Mouse (Mus musculus) hindbrain, postnatal 0 days (tissue): ENCODE results near the gene Tmem141. TPM values are rescaled to one million over a fixed set of nuclear protein-coding genes. Genes with fewer than 3 reads are reported as not detected.

ENCODE experiments used
- ATAC-seq: fragments of 200-750 bp; cut with Nextera tagmentation; 2 replicates; pipeline ENCODE4 v1.8.0; 2017; ENCODE audit warnings: mild to moderate bottlenecking, moderate TSS enrichment, moderate library complexity
- DNase-seq: peaks from one replicate; pipeline ENCODE4 v3.0.0-alpha.2; 2015; ENCODE audit warnings: low spot score
- H3K27ac ChIP-seq: fragments of 300-500 bp; sonication (generic); 2 replicates; pipeline ENCODE4 v1.5.1; 2014; ENCODE audit warnings: mild to moderate bottlenecking
- H3K27me3 ChIP-seq: fragments of 300-500 bp; sonication (generic); 2 replicates; pipeline ENCODE4 v1.6.1; 2014; ENCODE audit warnings: low read length, mixed read lengths; ENCODE audit not compliant: insufficient read depth
- H3K36me3 ChIP-seq: fragments of 300-500 bp; sonication (generic); 2 replicates; pipeline ENCODE4 v1.6.1; 2014; ENCODE audit warnings: low read length, mixed read lengths; ENCODE audit not compliant: insufficient read depth
- H3K4me1 ChIP-seq: fragments of 300-500 bp; sonication (generic); 2 replicates; pipeline ENCODE4 v1.6.1; 2014; ENCODE audit warnings: antibody characterized with exemption, low read length, mixed read lengths; ENCODE audit not compliant: insufficient read depth
- H3K4me2 ChIP-seq: fragments of 300-500 bp; sonication (generic); 2 replicates; pipeline ENCODE4 v1.6.1; 2014; ENCODE audit warnings: low read depth, mild to moderate bottlenecking, low read length, moderate library complexity, mixed read lengths
- H3K4me3 ChIP-seq: fragments of 300-500 bp; sonication (generic); 2 replicates; pipeline ENCODE4 v1.5.1; 2014; ENCODE audit warnings: low read length
- H3K9ac ChIP-seq: fragments of 300-500 bp; sonication (generic); replicated peaks from 2 replicates; pipeline ENCODE4 v1.6.1; 2014; ENCODE audit warnings: mild to moderate bottlenecking, low read length, moderate library complexity, mixed read lengths
- H3K9me3 ChIP-seq: fragments of 300-500 bp; sonication (generic); 2 replicates; pipeline ENCODE4 v1.6.1; 2016; ENCODE audit warnings: low read length, mixed read lengths
- CTCF ChIP-seq: IDR thresholded peaks from 2 replicates; pipeline ENCODE4 v1.5.1; 2016; ENCODE audit warnings: antibody characterized with exemption, control low read depth, low read depth
- WGBS: fragments of 180-500 bp; shearing (Covaris S2); extraction: QIAGEN DNeasy Blood & Tissue Kit; methylation state at CpG from one replicate; pipeline ENCODE4 v1.1.7; 2014; 5-methylcytosine and 5-hydroxymethylcytosine counted together
- polyA plus RNA-seq: library from polyadenylated mRNA; unstranded; fragments of >200 nt; fragmentation: Nextera tagmentation; extraction: Ambion mirVana; gene quantifications from 2 replicates; pipeline ENCODE4 v1.2.1, GENCODE M21; 2015
- total RNA-seq: library from RNA; depleted of rRNA; stranded (reverse); fragments of >200 nt; gene quantifications from 2 replicates; pipeline ENCODE4 v1.2.3, GENCODE M21; 2014

Tmem141 gene
- total and polyA plus RNA-seq, 2 experiments from 2014 or later, result 52.0 to 59.8 TPM

GRCm38 (mm10) chr2:25657652-25658051, 35.8 kb upstream of the Tmem141 start, which contains the start of gene Lcn5:
Gene Lcn5 (plus strand): TSS chr2:25657952.
- Histone ChIP-seq H3K36me3 (no peaks in the 10 kb centered on the region), H3K27ac (no peak within 1 kb of the TSS), H3K9me3 (no peaks in the 10 kb centered on the region), H3K27me3 (no peaks in the 10 kb centered on the region), H3K9ac (no peak within 1 kb of the TSS), H3K4me2 (no peak within 1 kb of the TSS), H3K4me1 (no peaks in the 10 kb centered on the region), H3K4me3 (no peak within 1 kb of the TSS)
- DNase-seq (no peak), ATAC-seq (no peak)
- no peak for TF ChIP-seq CTCF

GRCm38 (mm10) chr2:25657246-25657645, 35.4 kb upstream of the Tmem141 start:
- Histone ChIP-seq H3K9ac (no peak overlapping the region), H3K27me3 (no peaks in the 10 kb centered on the region), H3K4me1 (no peaks in the 10 kb centered on the region), H3K9me3 (no peaks in the 10 kb centered on the region), H3K27ac (no peak overlapping the region), H3K4me2 (no peak overlapping the region), H3K36me3 (no peaks in the 10 kb centered on the region), H3K4me3 (no peak overlapping the region)
- DNase-seq, result peak; percentile 49
- TF ChIP-seq CTCF, result no peak
- peak; percentile 18; the same call in 1 of the 2 replicates for ATAC-seq
- WGBS, result 59% methylated on average over 4 of the region's 4 CpGs

- H3K4me1 ChIP-seq, result no peaks in the 10 kb centered on the region
- H3K9ac ChIP-seq, result no peak overlapping the region
- 81% methylated on average over 4 of the region's 4 CpGs for WGBS
- TF ChIP-seq CTCF, result no peak
- no peak overlapping the region for H3K4me2 ChIP-seq
- ATAC-seq (no peak), DNase-seq (no peak)
- no peaks in the 10 kb centered on the region for H3K9me3 ChIP-seq
- H3K27ac ChIP-seq, result no peak overlapping the region
- no peaks in the 10 kb centered on the region for H3K36me3 ChIP-seq
- H3K4me3 ChIP-seq, result no peak overlapping the region
- no peaks in the 10 kb centered on the region for H3K27me3 ChIP-seq
Observed at GRCm38 (mm10) chr2:25656691-25657090, 34.9 kb upstream of the Tmem141 start.

GRCm38 (mm10) chr2:25654502-25654901, 32.7 kb upstream of the Tmem141 start:
- no peaks in the 10 kb centered on the region for H3K36me3 ChIP-seq
- TF ChIP-seq CTCF, result no peak
- no peak overlapping the region for H3K27ac ChIP-seq
- H3K4me2 ChIP-seq, result no peak overlapping the region
- H3K4me3 ChIP-seq, result no peak overlapping the region
- no peaks in the 10 kb centered on the region for H3K9me3 ChIP-seq
- no peaks in the 10 kb centered on the region for H3K27me3 ChIP-seq
- no peak overlapping the region for H3K9ac ChIP-seq
- WGBS, result 52% methylated on average over 1 of the region's 1 CpGs
- no peak for ATAC-seq
- DNase-seq, result no peak
- no peaks in the 10 kb centered on the region for H3K4me1 ChIP-seq

- no peak within 1 kb of the TSS for H3K4me2 ChIP-seq
- H3K27ac ChIP-seq, result no peak within 1 kb of the TSS
- no peak within 1 kb of the TSS for H3K4me3 ChIP-seq
- no peaks in the 10 kb centered on the region for H3K9me3 ChIP-seq
- no peak for TF ChIP-seq CTCF
- no peaks in the 10 kb centered on the region for H3K36me3 ChIP-seq
- ATAC-seq (no peak), DNase-seq (no peak)
- H3K9ac ChIP-seq, result no peak within 1 kb of the TSS
- 79% methylated on average over 2 of the region's 2 CpGs for WGBS
- H3K4me1 ChIP-seq, result no peaks in the 10 kb centered on the region
- H3K27me3 ChIP-seq, result no peaks in the 10 kb centered on the region
Observed at GRCm38 (mm10) chr2:25652902-25653301, 31.1 kb upstream of the Tmem141 start, which contains the start of gene Lcn8. Gene Lcn8 (plus strand): TSS chr2:25653120.

GRCm38 (mm10) chr2:25639890-25640289, 18.1 kb upstream of the Tmem141 start:
- Histone ChIP-seq H3K36me3 (no peaks in the 10 kb centered on the region), H3K27ac (no peak overlapping the region), H3K4me2 (no peak overlapping the region), H3K9ac (no peak overlapping the region), H3K9me3 (no peaks in the 10 kb centered on the region), H3K27me3 (no peaks in the 10 kb centered on the region), H3K4me3 (no peak overlapping the region), H3K4me1 (no peaks in the 10 kb centered on the region)
- TF ChIP-seq CTCF, result peak; percentile 71
- DNase-seq (peak; percentile 64), ATAC-seq (no peak)
- 16% methylated on average over 6 of the region's 6 CpGs for WGBS

GRCm38 (mm10) chr2:25634046-25634445, 12.2 kb upstream of the Tmem141 start:
- Histone ChIP-seq H3K9ac (no peak overlapping the region), H3K27ac (no peak overlapping the region), H3K4me1 (no peaks in the 10 kb centered on the region), H3K4me2 (no peak overlapping the region), H3K27me3 (no peaks in the 10 kb centered on the region), H3K4me3 (no peak overlapping the region), H3K9me3 (no peaks in the 10 kb centered on the region), H3K36me3 (no peaks in the 10 kb centered on the region)
- TF ChIP-seq CTCF, result peak; percentile 14; the same call in 1 of the 2 replicates
- DNase-seq, result no peak
- WGBS, result 50% methylated on average over 1 of the region's 1 CpGs
- ATAC-seq, result no peak
